Mouse (Mus musculus): ENCODE results near the gene Mgat4d. TPM values are rescaled to one million over a fixed set of nuclear protein-coding genes. Genes with fewer than 3 reads are reported as not detected.

Mgat4d gene
- polyA plus RNA-seq, 1 experiment, result not detected

Other genes with a start within 250 kb of the Mgat4d start
- 61.8 and 62.4 TPM in 2 replicates for gene Tbc1d9, start 183.1 kb upstream of the Mgat4d start, polyA plus RNA-seq (2012; rRNA removed)
- 3.6 and 3.8 TPM in 2 replicates for gene Gm10645, start 182.3 kb upstream of the Mgat4d start, polyA plus RNA-seq (2012; rRNA removed)
- gene Ucp1, start 58.1 kb upstream of the Mgat4d start, polyA plus RNA-seq (2012; rRNA removed), result 0.19 and 0.22 TPM in 2 replicates
- gene Elmod2, start 16.0 kb upstream of the Mgat4d start, polyA plus RNA-seq (2012; rRNA removed), result 12.5 and 12.9 TPM in 2 replicates
- gene Clgn, start 41.4 kb downstream of the Mgat4d start, polyA plus RNA-seq (2012; rRNA removed), result 8.9 and 9.2 TPM in 2 replicates
- gene Scoc, start 109.9 kb downstream of the Mgat4d start, polyA plus RNA-seq (2012; rRNA removed), result 264 and 324 TPM in 2 replicates
- gene Olfr370, start 187.3 kb downstream of the Mgat4d start, polyA plus RNA-seq (2012; rRNA removed), result not detected in 2 replicates
- gene Ndufb7, start 218.2 kb downstream of the Mgat4d start, polyA plus RNA-seq (2012; rRNA removed), result 324 and 374 TPM in 2 replicates